Mouse (Mus musculus) heart, embryonic 12.5 days (tissue): ENCODE results near the gene 3110001I22Rik. TPM values are rescaled to one million over a fixed set of nuclear protein-coding genes. Genes with fewer than 3 reads are reported as not detected.
A peak's percentile ranks its signal among the peaks of the same experiment; 100 is the strongest.
"Not testable (repeated sequence)": the region's sequence is repeated elsewhere in the genome, so short reads cannot be mapped to it uniquely, and the experiment has no call there.

Experiments
- ATAC-seq: fragments of 200-750 bp; cut with Nextera tagmentation; 2 replicates; pipeline ENCODE4 v1.8.0; 2017; ENCODE audit warnings: moderate TSS enrichment, moderate library complexity; ENCODE audit not compliant: insufficient number of reproducible peaks, low FRiP score
- H3K27ac ChIP-seq: fragments of 300-500 bp; sonication (generic); 2 replicates; pipeline ENCODE4 v1.5.1; 2016; ENCODE audit warnings: mild to moderate bottlenecking, moderate library complexity; ENCODE audit not compliant: poor library complexity, severe bottlenecking
- H3K27me3 ChIP-seq: fragments of 300-500 bp; sonication (generic); replicated peaks from 2 replicates; pipeline ENCODE4 v1.6.1; 2016; ENCODE audit warnings: mild to moderate bottlenecking, moderate library complexity
- H3K36me3 ChIP-seq: fragments of 300-500 bp; sonication (generic); 2 replicates; pipeline ENCODE4 v1.6.1; 2016; ENCODE audit warnings: mild to moderate bottlenecking, moderate library complexity
- H3K4me1 ChIP-seq: fragments of 300-500 bp; sonication (generic); replicated peaks from 2 replicates; pipeline ENCODE4 v1.6.1; 2016; ENCODE audit warnings: mild to moderate bottlenecking
- H3K4me2 ChIP-seq: fragments of 300-500 bp; sonication (generic); 2 replicates; pipeline ENCODE4 v1.6.1; 2016; ENCODE audit warnings: mild to moderate bottlenecking, moderate library complexity
- H3K4me3 ChIP-seq: fragments of 300-500 bp; sonication (generic); 2 replicates; pipeline ENCODE4 v1.5.1; 2016; ENCODE audit warnings: mild to moderate bottlenecking
- H3K9ac ChIP-seq: fragments of 300-500 bp; sonication (generic); 2 replicates; pipeline ENCODE4 v1.6.1; 2016; ENCODE audit warnings: mild to moderate bottlenecking, moderate library complexity
- H3K9me3 ChIP-seq: fragments of 300-500 bp; sonication (generic); replicated peaks from 2 replicates; pipeline ENCODE4 v1.6.1; 2016; ENCODE audit warnings: mild to moderate bottlenecking, moderate library complexity
- WGBS: fragments of 180-500 bp; shearing (Covaris S2); methylation state at CpG from one replicate; pipeline ENCODE4 v1.1.7; 2016; 5-methylcytosine and 5-hydroxymethylcytosine counted together
- polyA plus RNA-seq: library from polyadenylated mRNA; unstranded; fragments of >200 nt; fragmentation: Nextera tagmentation; extraction: Ambion mirVana; gene quantifications from 2 replicates; pipeline ENCODE4 v1.2.1, GENCODE M21; 2016

The 3110001I22Rik gene
- polyA plus RNA-seq: 3.3 and 4.4 TPM in 2 replicates

GRCm38 (mm10) chr16:13671685-13672385 lies at the start of gene 3110001I22Rik, which contains the start of gene Bfar:
TSS of gene 3110001I22Rik (plus strand) at chr16:13671929.
TSS of gene Bfar (plus strand) at chr16:13671858.
- peak within 1 kb of the TSS; percentile 96 for H3K9ac ChIP-seq
- H3K4me1 ChIP-seq: peaks cover 21% of the 10 kb centered on the region
- H3K4me3 ChIP-seq: peak within 1 kb of the TSS; percentile 97
- ATAC-seq: peak; percentile 91
- H3K27ac ChIP-seq: peak within 1 kb of the TSS; percentile 84
- no peaks in the 10 kb centered on the region for H3K27me3 ChIP-seq
- under 1% methylated on average over 54 of the region's 54 CpGs for WGBS
- peaks cover 7% of the 10 kb centered on the region for H3K36me3 ChIP-seq
- peak within 1 kb of the TSS; percentile 79 for H3K4me2 ChIP-seq
- no peaks in the 10 kb centered on the region for H3K9me3 ChIP-seq

DNA sequence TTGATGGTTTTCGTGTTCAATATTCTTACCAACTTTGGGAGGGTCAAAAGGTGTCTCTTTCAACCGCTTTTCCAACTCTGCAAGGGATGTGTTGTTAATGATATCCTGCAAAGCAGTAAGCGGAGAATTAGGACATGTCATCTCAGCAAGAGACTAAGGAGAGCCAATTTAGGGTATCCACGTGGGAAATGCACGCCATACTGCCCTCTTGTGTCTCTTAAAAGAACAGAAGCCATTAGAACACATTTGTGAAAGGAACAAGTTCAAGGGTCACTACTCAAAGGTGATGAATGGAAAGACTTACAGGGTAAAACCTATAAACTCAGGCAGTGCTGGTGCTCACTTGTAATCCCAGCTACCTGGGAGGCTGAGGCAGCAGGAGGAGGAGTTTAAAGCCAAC lies 43.4 kb upstream of the 3110001I22Rik start:
- no peaks in the 10 kb centered on the region for H3K27me3 ChIP-seq
- ATAC-seq: no peak
- WGBS: 55% methylated on average over 5 of the region's 5 CpGs
- no peaks in the 10 kb centered on the region for H3K4me1 ChIP-seq
- no peak overlapping the region for H3K9ac ChIP-seq
- no peak overlapping the region for H3K4me2 ChIP-seq
- peaks cover 76% of the 10 kb centered on the region for H3K36me3 ChIP-seq
- H3K4me3 ChIP-seq: no peak overlapping the region
- H3K9me3 ChIP-seq: peaks cover 3% of the 10 kb centered on the region; the same call in 1 of the 2 replicates
- no peak overlapping the region for H3K27ac ChIP-seq

- not testable (repeated sequence) for H3K4me2 ChIP-seq, H3K27ac ChIP-seq, H3K9ac ChIP-seq, H3K4me1 ChIP-seq, ATAC-seq, H3K27me3 ChIP-seq, H3K4me3 ChIP-seq, H3K9me3 ChIP-seq
- WGBS: 56% methylated on average over 2 of the region's 2 CpGs
- peaks cover 74% of the 10 kb centered on the region for H3K36me3 ChIP-seq
These were observed 33.5 kb upstream of the 3110001I22Rik start for GRCm38 (mm10) chr16:13638198-13638597.

GRCm38 (mm10) chr16:13639508-13639907 lies 32.2 kb upstream of the 3110001I22Rik start:
- H3K4me1 ChIP-seq: no peaks in the 10 kb centered on the region
- H3K9ac ChIP-seq: no peak overlapping the region
- H3K4me2 ChIP-seq: no peak overlapping the region
- H3K27ac ChIP-seq: no peak overlapping the region
- no peaks in the 10 kb centered on the region for H3K27me3 ChIP-seq
- 77% methylated on average over 5 of the region's 5 CpGs for WGBS
- H3K36me3 ChIP-seq: peaks cover 71% of the 10 kb centered on the region
- no peak overlapping the region for H3K4me3 ChIP-seq
- H3K9me3 ChIP-seq: no peaks in the 10 kb centered on the region
- ATAC-seq: no peak

DNA sequence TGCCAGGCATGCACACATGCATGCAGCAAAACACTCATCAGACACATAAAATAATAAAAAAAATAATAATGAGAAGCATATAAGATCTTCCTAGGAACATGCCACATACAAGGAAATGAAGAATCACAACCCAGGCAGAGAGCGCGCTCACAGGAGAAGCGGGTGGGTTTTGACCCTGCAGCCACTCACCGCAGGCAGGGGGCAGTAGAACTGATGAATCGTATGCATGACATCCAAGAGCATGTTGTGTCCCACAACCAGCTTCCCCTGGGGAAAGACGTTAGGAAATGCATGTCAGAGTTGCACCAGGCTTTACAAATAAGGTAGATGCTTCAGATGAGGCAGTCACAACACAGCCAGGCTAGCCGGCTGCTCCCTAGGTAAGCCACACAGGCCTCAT lies 31.7 kb upstream of the 3110001I22Rik start:
- no peak for ATAC-seq
- WGBS: 75% methylated on average over 7 of the region's 7 CpGs

GRCm38 (mm10) chr16:13644474-13644873 lies 27.3 kb upstream of the 3110001I22Rik start:
- H3K4me2 ChIP-seq: no peak overlapping the region
- no peaks in the 10 kb centered on the region for H3K4me1 ChIP-seq
- no peak overlapping the region for H3K9ac ChIP-seq
- no peak overlapping the region for H3K4me3 ChIP-seq
- H3K9me3 ChIP-seq: no peaks in the 10 kb centered on the region
- ATAC-seq: no peak
- 90% methylated on average over 3 of the region's 3 CpGs for WGBS
- peaks cover 60% of the 10 kb centered on the region for H3K36me3 ChIP-seq
- no peaks in the 10 kb centered on the region for H3K27me3 ChIP-seq
- no peak overlapping the region for H3K27ac ChIP-seq

More for the DNA sequence above, 31.7 kb upstream of the 3110001I22Rik start:
- no peak overlapping the region for H3K4me2 ChIP-seq
- H3K36me3 ChIP-seq: peaks cover 69% of the 10 kb centered on the region
- H3K4me3 ChIP-seq: no peak overlapping the region
- no peaks in the 10 kb centered on the region for H3K4me1 ChIP-seq
- no peaks in the 10 kb centered on the region for H3K27me3 ChIP-seq
- no peaks in the 10 kb centered on the region for H3K9me3 ChIP-seq
- no peak overlapping the region for H3K27ac ChIP-seq
- H3K9ac ChIP-seq: no peak overlapping the region

DNA sequence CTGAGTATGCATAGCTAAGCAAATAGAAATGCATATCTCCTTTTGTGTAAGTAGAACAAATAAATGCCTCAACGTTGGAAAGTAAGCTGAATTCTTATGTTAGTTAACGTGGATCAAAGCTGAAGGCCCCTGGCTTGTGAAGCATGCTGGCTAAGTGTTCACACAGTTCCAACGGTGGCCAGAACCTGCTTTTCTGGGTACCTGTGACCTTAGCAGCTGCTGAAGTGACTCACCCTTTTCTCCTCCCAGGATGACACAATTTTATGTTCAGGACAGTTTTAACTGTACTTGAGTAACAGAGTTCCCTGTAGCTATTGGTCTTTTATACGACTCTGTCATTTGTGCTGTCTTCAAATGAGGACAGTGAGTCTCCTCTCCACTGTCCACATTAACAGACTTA lies 25.8 kb upstream of the 3110001I22Rik start:
- no peak overlapping the region for H3K4me2 ChIP-seq
- no peaks in the 10 kb centered on the region for H3K4me1 ChIP-seq
- no peak overlapping the region for H3K4me3 ChIP-seq
- no peaks in the 10 kb centered on the region for H3K27me3 ChIP-seq
- peaks cover 67% of the 10 kb centered on the region for H3K36me3 ChIP-seq
- 83% methylated on average over 4 of the region's 4 CpGs for WGBS
- H3K27ac ChIP-seq: no peak overlapping the region
- H3K9me3 ChIP-seq: no peaks in the 10 kb centered on the region
- H3K9ac ChIP-seq: no peak overlapping the region
- ATAC-seq: no peak

DNA sequence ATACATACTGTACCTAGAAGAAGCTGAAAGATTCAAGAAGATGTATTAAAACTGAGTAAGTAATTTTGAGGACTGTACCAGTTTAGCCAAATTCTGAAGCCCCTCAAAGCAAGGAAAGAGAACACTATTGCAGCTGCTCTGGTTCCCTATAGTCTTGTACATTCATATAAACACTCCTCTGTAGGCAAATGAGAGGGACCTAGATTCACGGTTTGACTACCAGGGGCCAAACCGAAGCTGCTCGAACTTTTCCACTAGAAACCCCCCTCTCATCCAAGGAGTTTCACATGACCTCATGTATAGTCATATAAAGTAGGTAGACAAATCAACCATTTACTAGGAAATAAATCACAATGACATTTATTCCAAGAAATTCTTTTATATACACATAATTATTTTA lies 12.8 kb upstream of the 3110001I22Rik start:
- Histone ChIP-seq H3K4me2 (no peak overlapping the region), H3K9ac (no peak overlapping the region), H3K9me3 (no peaks in the 10 kb centered on the region), H3K4me1 (no peaks in the 10 kb centered on the region), H3K36me3 (peaks cover 74% of the 10 kb centered on the region), H3K27ac (no peak overlapping the region), H3K27me3 (no peaks in the 10 kb centered on the region), H3K4me3 (no peak overlapping the region)
- WGBS: 86% methylated on average over 3 of the region's 3 CpGs
- no peak for ATAC-seq

DNA sequence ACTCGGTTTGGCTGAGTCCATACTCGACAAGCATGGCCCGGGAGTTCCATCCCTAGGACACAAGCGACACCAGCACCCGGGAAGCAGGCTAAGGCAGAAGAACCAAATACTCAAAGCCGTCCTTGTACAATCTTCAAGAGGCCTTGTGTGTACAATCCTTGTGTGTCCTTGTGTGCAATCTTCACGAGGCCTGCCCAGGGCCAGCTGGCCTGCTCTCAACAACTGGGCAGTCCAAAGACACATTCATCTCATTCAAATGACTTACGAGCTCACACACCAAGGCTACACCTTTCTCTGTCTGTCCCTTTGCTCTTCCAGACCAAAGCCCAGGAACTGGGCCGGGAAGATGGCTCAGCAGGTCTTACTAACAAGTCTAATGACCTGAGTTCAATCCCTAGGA lies 11.0 kb upstream of the 3110001I22Rik start:
- no peak for ATAC-seq
- Histone ChIP-seq H3K4me2 (no peak overlapping the region), H3K9ac (no peak overlapping the region), H3K27me3 (no peaks in the 10 kb centered on the region), H3K27ac (no peak overlapping the region), H3K9me3 (no peaks in the 10 kb centered on the region), H3K4me1 (no peaks in the 10 kb centered on the region), H3K36me3 (peaks cover 72% of the 10 kb centered on the region), H3K4me3 (no peak overlapping the region)
- 92% methylated on average over 9 of the region's 9 CpGs for WGBS

- Histone ChIP-seq H3K9me3 (no peaks in the 10 kb centered on the region), H3K36me3 (peaks cover 19% of the 10 kb centered on the region), H3K9ac (peak within 1 kb of the TSS; percentile 89), H3K27ac (peak within 1 kb of the TSS; percentile 72), H3K4me2 (peak within 1 kb of the TSS; percentile 78), H3K27me3 (no peaks in the 10 kb centered on the region), H3K4me3 (peak within 1 kb of the TSS; percentile 89), H3K4me1 (peaks cover 16% of the 10 kb centered on the region)
- peak; percentile 90 for ATAC-seq
- under 1% methylated on average over 35 of the region's 35 CpGs for WGBS
These were observed 3.8 kb upstream of the 3110001I22Rik start, which contains the start of gene Parn for GRCm38 (mm10) chr16:13667878-13668343. TSS of gene Parn (minus strand) at chr16:13668170.

DNA sequence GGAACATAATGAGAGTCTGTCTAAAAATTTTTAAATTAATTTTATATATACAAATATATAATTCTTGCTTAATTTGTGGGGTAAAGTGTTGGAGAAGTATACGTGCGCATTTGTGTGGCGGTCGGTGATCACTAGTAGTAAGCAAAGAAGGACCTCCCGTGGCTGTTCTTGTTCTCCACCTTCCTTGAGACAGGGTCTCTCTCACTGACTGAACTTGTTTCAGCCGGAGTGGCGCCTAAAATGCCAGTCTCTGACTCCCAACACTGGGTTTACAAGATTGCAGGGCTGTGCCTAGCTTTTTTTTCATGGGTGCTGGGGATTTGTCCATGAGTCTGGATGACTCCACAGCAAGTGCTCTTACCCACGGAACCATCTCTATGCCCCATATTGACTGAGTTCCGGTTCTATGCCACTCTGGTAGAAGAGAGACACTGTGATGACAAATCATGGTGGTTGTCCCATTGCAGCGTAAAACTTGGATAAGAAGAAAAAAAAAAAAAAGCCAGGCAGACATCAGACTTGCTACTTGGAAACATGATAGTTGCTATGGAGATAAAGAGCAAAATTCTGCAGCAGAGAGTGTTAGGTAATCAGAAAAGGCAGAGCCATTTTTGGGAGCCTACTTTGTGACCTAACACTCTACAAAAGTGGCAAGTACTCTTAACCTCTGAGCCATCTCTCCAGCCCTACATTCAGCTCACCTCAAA lies 3.2 kb upstream of the 3110001I22Rik start:
- ATAC-seq: no peak
- Histone ChIP-seq H3K4me3 (peak overlapping the region; percentile 89), H3K9me3 (no peaks in the 10 kb centered on the region), H3K4me2 (peak overlapping the region; percentile 78), H3K27me3 (no peaks in the 10 kb centered on the region), H3K9ac (no peak overlapping the region), H3K4me1 (peaks cover 21% of the 10 kb centered on the region), H3K36me3 (peaks cover 13% of the 10 kb centered on the region), H3K27ac (peak overlapping the region; percentile 72; the same call in 1 of the 2 replicates)
- 71% methylated on average over 10 of the region's 10 CpGs for WGBS
